Comparison of ENCODE assay signal across 12 mouse cellular contexts in the genomic region with DNA sequence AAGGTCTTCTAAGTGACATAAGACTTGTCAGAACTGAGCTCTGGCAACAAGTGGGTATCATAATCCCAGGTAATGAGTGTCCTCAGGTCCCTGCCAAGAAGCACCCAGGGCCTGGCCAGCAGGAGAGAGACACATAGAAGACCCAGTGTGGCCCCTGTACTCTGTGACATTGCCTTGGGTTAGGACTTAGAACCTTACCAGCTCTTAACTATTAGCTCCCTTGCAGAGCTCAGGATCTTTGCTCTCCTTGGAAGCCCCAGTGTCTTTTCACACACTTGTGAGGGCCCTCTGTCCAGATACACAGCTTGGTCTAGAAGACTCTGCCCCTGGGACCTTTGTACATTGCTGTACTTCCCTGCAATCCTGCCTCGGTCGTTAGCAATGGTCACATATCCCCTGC. TPM values are rescaled to one million over a fixed set of nuclear protein-coding genes. Genes with fewer than 3 reads are reported as not detected.
DNase-seq lines count a peak whose midpoint lies in the region; ATAC-seq and TF ChIP-seq lines count a peak whose summit lies in the region.
"Had no signal": no experiment of that assay in that cellular context is flagged by ENCODE, and none has a peak within 500 bp of the region (broad histone marks: within the 10 kb centered on the region; RNA-seq: fewer than 3 reads in every experiment).

No protein-coding gene starts in this region.

- peaks cover 56% of the 10 kb centered on the region for H3K4me1 ChIP-seq in heart, postnatal 0 days (ENCODE audit: control insufficient read depth, insufficient read depth)
- H3K4me1 ChIP-seq in neural tube, embryonic 12.5 days: peaks cover 25% of the 10 kb centered on the region

- H3K36me3 ChIP-seq in heart, postnatal 0 days (replicated peaks; ENCODE audit: control insufficient read depth, insufficient read depth, low read length): no peaks in the 10 kb centered on the region
- H3K36me3 ChIP-seq in neural tube, embryonic 12.5 days: no peaks in the 10 kb centered on the region
- H3K36me3 ChIP-seq: heart, embryonic 12.5 days had no signal

- TF ChIP-seq CTCF in heart, postnatal 0 days (IDR thresholded peaks at IDR 0.05; ENCODE audit: low read depth): no peak
- TF ChIP-seq CTCF in left cerebral cortex, adult 2 months (IDR thresholded peaks at IDR 0.05): no peak

- H3K27me3 ChIP-seq in heart, postnatal 0 days (ENCODE audit: control insufficient read depth, insufficient read depth, low read length): no peaks in the 10 kb centered on the region
- no peaks in the 10 kb centered on the region for H3K27me3 ChIP-seq in neural tube, embryonic 12.5 days (replicated peaks)
- H3K27me3 ChIP-seq: heart, embryonic 12.5 days had no signal

- H3K27ac ChIP-seq in heart, postnatal 0 days (ENCODE audit: low read depth): no peak overlapping the region
- H3K27ac ChIP-seq in neural tube, embryonic 12.5 days: no peak overlapping the region
- no peak overlapping the region for H3K27ac ChIP-seq in left cerebral cortex, adult 2 months

- 77% methylated on average over 2 of the region's 2 CpGs for WGBS in heart, postnatal 0 days
- WGBS in neural tube, embryonic 12.5 days: 79% methylated on average over 2 of the region's 2 CpGs

- intact Hi-C loops in left cerebral cortex, adult 2 months (cut with DNase I): no loop called here

- no peak overlapping the region for H3K4me2 ChIP-seq in heart, postnatal 0 days (ENCODE audit: low read depth, low read length)
- peak overlapping the region; percentile 70 for H3K4me2 ChIP-seq in neural tube, embryonic 12.5 days (replicated peaks)
- H3K4me2 ChIP-seq: heart, embryonic 12.5 days had no signal

- TF ChIP-seq EP300 in heart, postnatal 0 days (IDR thresholded peaks at IDR 0.05; ENCODE audit: low read depth): no peak

- H3K9me3 ChIP-seq in heart, postnatal 0 days (replicated peaks; ENCODE audit: control insufficient read depth, low read length): no peaks in the 10 kb centered on the region
- H3K9me3 ChIP-seq in neural tube, embryonic 12.5 days: no peaks in the 10 kb centered on the region
- H3K9me3 ChIP-seq: heart, embryonic 12.5 days had no signal

- H3K4me3 ChIP-seq in heart, postnatal 0 days (ENCODE audit: low read depth, low read length): no peak overlapping the region
- H3K4me3 ChIP-seq in neural tube, embryonic 12.5 days: no peak overlapping the region
- H3K4me3 ChIP-seq in left cerebral cortex, adult 2 months: no peak overlapping the region
- H3K4me3 ChIP-seq: heart, embryonic 12.5 days had no signal

- 0 out of 2 replicates have a peak overlapping the region, but pooled peaks have one; percentile 2 for H3K9ac ChIP-seq in heart, postnatal 0 days (replicated peaks; ENCODE audit: low read depth, low read length)
- H3K9ac ChIP-seq in neural tube, embryonic 12.5 days: 0 out of 2 replicates have a peak overlapping the region, but pooled peaks have one; percentile 21
- H3K9ac ChIP-seq: heart, embryonic 12.5 days had no signal

- ATAC-seq in heart, postnatal 0 days (ENCODE audit: insufficient read depth, low read depth): no peak
- no peak for ATAC-seq in neural tube, embryonic 12.5 days (ENCODE audit: low FRiP score, low read depth)
- ATAC-seq: CD4-positive, CD25-positive, alpha-beta regulatory T cell, adult 4 months had no signal

- DNase-seq in heart, postnatal 0 days (ENCODE audit: low spot score): no peak
- DNase-seq in heart, adult 8-10 months (ENCODE audit: low spot score): no peak
- no peak for DNase-seq in neural tube, embryonic 10.5 days (ENCODE audit: extremely low spot score, low spot score)
- peak; percentile 64 to 83 for DNase-seq in kidney, postnatal 36 days
- DNase-seq in skeletal muscle tissue, adult 2 months (ENCODE audit: low read depth, low spot score): peak; percentile 78
- no peak for DNase-seq in left cerebral cortex, adult 2 months (ENCODE audit: extremely low spot score in 1 of 2, low spot score in 2 of 2)
- DNase-seq in frontal cortex, postnatal 36 days (ENCODE audit: low spot score in 2 of 2): no peak
- DNase-seq: lung, postnatal 36 days; right cerebral cortex, postnatal 4 days had no signal

RNA-seq across cellular contexts. Expression of a gene that starts 23.7 kb away (rescaled TPM):
- total RNA-seq in heart, postnatal 0 days (2014; rRNA removed; ENCODE audit: low replicate concordance): 16.9 and 24.8 TPM in 2 replicates
- 10.6 and 11.1 TPM in 2 replicates for polyA plus RNA-seq in heart, postnatal 0 days (2015; fragmentation: Nextera tagmentation; extraction: Ambion mirVana)
- total RNA-seq in heart, adult 8-10 months (2022): 100 to 1,000 TPM; 152 to 176 (median 162) TPM
- 15.2 and 15.6 TPM in 2 replicates for polyA plus RNA-seq in neural tube, embryonic 12.5 days (2016; fragmentation: Nextera tagmentation; extraction: Ambion mirVana)
- 10 to 100 TPM; 21.6 to 26.6 TPM for total RNA-seq in left cerebral cortex, adult 2 months (2021)

Comparison
In these comparisons a context has a peak if more than half of its experiments do, and no peak if none do; other contexts are left out.
1. DNase-seq: peak in kidney, postnatal 36 days (2 of 2) and skeletal muscle tissue, adult 2 months (single experiment); none in heart, postnatal 0 days (single experiment), heart, adult 8-10 months (single experiment), neural tube, embryonic 10.5 days (single experiment), left cerebral cortex, adult 2 months (0 of 2) and frontal cortex, postnatal 36 days (0 of 2).